7 mouse cellular contexts compared by ENCODE assay signal in the genomic region with DNA sequence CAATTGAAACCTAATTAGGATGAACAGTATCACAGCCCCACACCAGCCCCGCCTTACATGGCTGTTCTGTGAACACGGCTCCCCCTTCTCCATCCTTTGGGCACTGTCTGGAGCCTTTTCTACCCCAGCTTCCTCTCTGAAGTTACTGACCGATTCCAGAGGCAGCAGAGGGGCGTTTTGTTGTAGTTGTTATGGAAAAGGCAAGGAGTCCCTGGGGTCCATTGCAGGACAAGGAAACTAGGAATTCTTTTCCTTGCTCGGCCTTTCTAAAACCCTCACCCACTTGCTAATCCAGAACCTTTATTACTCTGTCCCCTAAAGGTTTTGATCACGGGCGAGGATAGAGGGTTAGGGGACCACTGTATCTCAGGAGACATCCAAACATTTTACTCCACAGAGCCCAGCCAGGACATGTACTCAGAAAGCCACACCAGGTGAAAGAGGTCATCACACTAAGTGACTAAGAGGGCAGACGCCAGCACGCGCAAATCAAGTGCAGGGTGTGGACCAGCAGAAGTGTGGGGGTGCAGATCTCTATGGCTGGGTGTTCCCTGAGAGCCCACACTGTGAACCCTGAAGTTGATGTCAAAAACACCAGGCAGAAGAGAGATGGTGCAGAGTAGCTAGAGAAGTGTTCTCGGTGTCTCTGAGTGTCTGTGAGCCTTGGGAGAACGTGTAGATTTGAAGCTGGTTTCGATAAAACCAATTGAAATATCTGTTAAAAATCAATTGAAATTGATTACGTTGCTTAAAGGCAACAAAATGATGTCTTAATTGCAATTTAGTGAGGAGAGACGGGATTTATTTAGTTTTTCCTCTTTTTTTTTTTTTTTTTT. TPM values are rescaled to one million over a fixed set of nuclear protein-coding genes. Genes with fewer than 3 reads are reported as not detected.
DNase-seq lines count a peak whose midpoint lies in the region; ATAC-seq lines count a peak whose summit lies in the region.

No protein-coding gene starts in this region.

- no peaks in the 10 kb centered on the region for H3K36me3 ChIP-seq in liver, embryonic 16.5 days (ENCODE audit: control insufficient read depth, insufficient read depth)
- H3K36me3 ChIP-seq in neural tube, embryonic 12.5 days: no peaks in the 10 kb centered on the region

- peak overlapping the region; percentile 30; the same call in 1 of the 2 replicates for H3K9ac ChIP-seq in liver, embryonic 16.5 days (ENCODE audit: low read depth, low read length)
- H3K9ac ChIP-seq in neural tube, embryonic 12.5 days: peak overlapping the region; percentile 22; the same call in 1 of the 2 replicates

- H3K4me2 ChIP-seq in liver, embryonic 16.5 days (ENCODE audit: low read depth, low read length): peak overlapping the region; percentile 84
- H3K4me2 ChIP-seq in neural tube, embryonic 12.5 days (replicated peaks): peak overlapping the region; percentile 56

- H3K4me3 ChIP-seq in liver, embryonic 16.5 days (ENCODE audit: low read depth, low read length): peak overlapping the region; percentile 73
- peak overlapping the region; percentile 56 for H3K4me3 ChIP-seq in neural tube, embryonic 12.5 days

- H3K27ac ChIP-seq in liver, embryonic 16.5 days (ENCODE audit: low read length): 0 out of 2 replicates have a peak overlapping the region, but pooled peaks have one; percentile 15
- no peak overlapping the region for H3K27ac ChIP-seq in neural tube, embryonic 12.5 days

- DNase-seq in urinary bladder, adult 18-20 months (ENCODE audit: low spot score in 2 of 2): peak; percentile 3 to 7
- no peak for DNase-seq in urinary bladder, postnatal 25 days (ENCODE audit: low spot score)
- DNase-seq in embryo, embryonic 10.5 days (ENCODE audit: low spot score): peak; percentile 55
- DNase-seq in heart, postnatal 14 days: peak; percentile 12 to 14
- no peak for DNase-seq in ovary, postnatal 36 days (ENCODE audit: low spot score)

- 17% methylated on average over 15 of the region's 15 CpGs for WGBS in liver, embryonic 16.5 days (ENCODE audit: insufficient replicate concordance)
- WGBS in neural tube, embryonic 12.5 days: 11% methylated on average over 15 of the region's 15 CpGs

- peaks cover 14% of the 10 kb centered on the region for H3K4me1 ChIP-seq in liver, embryonic 16.5 days (ENCODE audit: control insufficient read depth, low read depth, low read length)
- peaks cover 6% of the 10 kb centered on the region; the same call in 1 of the 2 replicates for H3K4me1 ChIP-seq in neural tube, embryonic 12.5 days

- ATAC-seq in liver, embryonic 16.5 days (ENCODE audit: low read depth): no peak
- ATAC-seq in neural tube, embryonic 12.5 days (ENCODE audit: low FRiP score, low read depth): no peak

- H3K27me3 ChIP-seq in liver, embryonic 16.5 days (ENCODE audit: control insufficient read depth, insufficient read depth, low read depth, low read length): no peaks in the 10 kb centered on the region
- H3K27me3 ChIP-seq in neural tube, embryonic 12.5 days (replicated peaks): no peaks in the 10 kb centered on the region

- H3K9me3 ChIP-seq in liver, embryonic 16.5 days (replicated peaks; ENCODE audit: control insufficient read depth, low read length): no peaks in the 10 kb centered on the region
- no peaks in the 10 kb centered on the region for H3K9me3 ChIP-seq in neural tube, embryonic 12.5 days

- intact Hi-C loops in heart, postnatal 14 days (cut with DNase I): no loop called here

RNA-seq across cellular contexts. Expression of gene Klrb1c, which starts 9.1 kb away (rescaled TPM):
- under 1 TPM in 1 of 2 experiments, not detected in 1; 0.12 TPM for total RNA-seq in heart, postnatal 14 days (2021)
- polyA plus RNA-seq in liver, embryonic 16.5 days (2015; fragmentation: Nextera tagmentation; extraction: Ambion mirVana): 0.61 and 0.78 TPM in 2 replicates
- polyA plus RNA-seq in neural tube, embryonic 12.5 days (2016; fragmentation: Nextera tagmentation; extraction: Ambion mirVana): 0.11 TPM in 1 of 2 replicates, not detected in the other

RNA-seq across cellular contexts. Expression of gene Gm44511, which starts 28.0 kb away (rescaled TPM):
- not detected for total RNA-seq in heart, postnatal 14 days (2021)
- polyA plus RNA-seq in liver, embryonic 16.5 days (2015; fragmentation: Nextera tagmentation; extraction: Ambion mirVana): 0.20 TPM in 1 of 2 replicates, not detected in the other
- not detected in 2 replicates for polyA plus RNA-seq in neural tube, embryonic 12.5 days (2016; fragmentation: Nextera tagmentation; extraction: Ambion mirVana)

RNA-seq across cellular contexts. Expression of gene Klrb1b, which starts 28.0 kb away (rescaled TPM):
- total RNA-seq in heart, postnatal 14 days (2021): under 1 TPM in 1 of 2 experiments, not detected in 1; 0.17 TPM
- 0.23 and 0.46 TPM in 2 replicates for polyA plus RNA-seq in liver, embryonic 16.5 days (2015; fragmentation: Nextera tagmentation; extraction: Ambion mirVana)
- not detected in 2 replicates for polyA plus RNA-seq in neural tube, embryonic 12.5 days (2016; fragmentation: Nextera tagmentation; extraction: Ambion mirVana)

Comparison
In these comparisons a context has a peak if more than half of its experiments do, and no peak if none do; other contexts are left out.
1. DNase-seq: peak in urinary bladder, adult 18-20 months (2 of 2), embryo, embryonic 10.5 days (single experiment) and heart, postnatal 14 days (2 of 2); none in urinary bladder, postnatal 25 days (single experiment) and ovary, postnatal 36 days (single experiment).